Mouse (Mus musculus) kidney, adult 18-20 months (tissue): ENCODE data around the gene Mapk1ip1.

ENCODE experiments used
- DNase-seq: peaks from one replicate; pipeline ENCODE4 v3.0.0; 2021

Mapk1ip1 gene

GRCm38 (mm10) chr7:138835028-138835427 lies 11.0 kb downstream of the Mapk1ip1 start:
- DNase-seq = no peak

GRCm38 (mm10) chr7:138827812-138828211 lies 18.3 kb downstream of the Mapk1ip1 start:
- peak; percentile 62 for DNase-seq

- no peak for DNase-seq
Measured at GRCm38 (mm10) chr7:138824995-138825756, 20.9 kb downstream of the Mapk1ip1 start.

GRCm38 (mm10) chr7:138824423-138824822 lies 21.6 kb downstream of the Mapk1ip1 start:
- no peak for DNase-seq

GRCm38 (mm10) chr7:138818314-138818713 lies 27.8 kb downstream of the Mapk1ip1 start:
- DNase-seq = no peak

- no peak for DNase-seq
Measured at GRCm38 (mm10) chr7:138813213-138813875, 32.7 kb downstream of the Mapk1ip1 start.

GRCm38 (mm10) chr7:138807146-138807545 lies 38.9 kb downstream of the Mapk1ip1 start:
- no peak for DNase-seq

- no peak for DNase-seq
Measured at GRCm38 (mm10) chr7:138803386-138803785, 42.7 kb downstream of the Mapk1ip1 start.

GRCm38 (mm10) chr7:138788109-138788508 lies 58.0 kb downstream of the Mapk1ip1 start:
- no peak for DNase-seq
